Mouse (Mus musculus): ENCODE measurements at regions not wholly inside any gene's neighbourhood (a gene's known extent, or its start where the extent isn't known, plus 50 kb on each side); places are given as distances from the start of the nearest gene placed in this dataset.

GRCm38 (mm10) chr3:41497771-41498170 is 57.8 kb upstream of the Jade1 start:
- H3K4me3 ChIP-seq (replicated peaks in 1 of 3; ENCODE audit: low read depth in 2 of 3, low read length in 2 of 3, poor library complexity in 1 of 3) = no peak overlapping the region
- H3K4me1 ChIP-seq (ENCODE audit: control insufficient read depth in 1 of 2, insufficient read depth in 2 of 2) = peaks cover 3 to 28% of the 10 kb centered on the region in 2 experiments

DNA sequence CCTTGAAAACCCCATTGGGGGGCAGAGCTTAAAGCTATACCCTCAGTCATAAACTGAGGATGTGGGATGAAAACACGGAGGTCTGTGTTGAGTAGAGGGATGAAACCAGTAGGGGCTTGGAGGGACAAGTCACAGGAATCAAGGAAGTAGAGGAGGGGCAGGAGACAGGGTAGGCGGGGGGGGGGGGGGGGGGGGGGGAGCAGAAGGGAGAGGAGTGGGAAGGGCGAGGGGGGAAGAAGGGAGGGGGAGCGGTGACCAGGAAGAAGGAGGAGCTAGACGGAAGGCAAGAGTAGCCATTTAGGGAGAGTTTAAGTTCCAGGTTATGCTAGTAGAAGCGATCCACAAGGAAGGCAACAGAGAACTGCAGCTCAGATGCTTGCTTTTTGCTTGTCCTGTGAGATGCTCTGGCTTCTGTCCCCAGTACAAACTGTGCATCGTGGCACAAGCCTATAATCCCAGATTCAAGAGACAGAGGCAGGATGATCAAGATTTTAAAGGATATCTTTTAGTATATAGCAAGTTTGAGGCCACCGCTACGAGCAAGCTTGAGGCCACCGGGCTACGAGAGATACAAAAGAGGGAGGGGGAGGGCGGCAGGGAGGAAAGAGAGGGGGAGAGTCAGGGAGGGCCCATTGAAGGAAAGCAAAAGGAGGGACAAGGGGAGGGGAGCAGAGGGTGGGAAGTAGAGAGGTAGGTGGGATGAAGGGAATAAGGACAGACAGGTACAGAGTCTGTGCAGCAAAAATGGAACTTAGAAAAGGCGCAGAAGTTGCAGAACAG is 58.4 kb upstream of the Jade1 start:
- in situ Hi-C loops (cut with MboI; ENCODE audit: low pct_ligation_motif_present, low pct_unique_long_range_greater_than_20kb, low sequenced_read_pairs) (no loop called here), dilution Hi-C loops (cut with MboI; ENCODE audit: extremely low pct_ligation_motif_present, extremely low pct_unique_long_range_greater_than_20kb, low sequenced_read_pairs) (no loop called here)
- Histone ChIP-seq H3K27ac (ENCODE audit: insufficient read depth, low read depth) (no peak overlapping the region), H3K27me3 (replicated peaks) (no peaks in the 10 kb centered on the region), H3K9ac (ENCODE audit: insufficient read depth, low read depth) (no peak overlapping the region), H3K9me3 (replicated peaks; ENCODE audit: low read length) (no peaks in the 10 kb centered on the region), H3K4me2 (ENCODE audit: insufficient read depth, low read depth, poor library complexity, severe bottlenecking) (no peak overlapping the region), H3K79me2 (replicated peaks; ENCODE audit: control insufficient read depth, extremely low read depth, insufficient read depth, poor library complexity, severe bottlenecking) (no peaks in the 10 kb centered on the region), H3K4me3 (replicated peaks in 1 of 3; ENCODE audit: low read depth in 2 of 3, low read length in 2 of 3, poor library complexity in 1 of 3) (no peak overlapping the region), H3K4me1 (ENCODE audit: control insufficient read depth in 1 of 2, insufficient read depth in 2 of 2) (peaks cover 3 to 28% of the 10 kb centered on the region in 2 experiments), H3K36me3 (replicated peaks in 1 of 2; ENCODE audit: control insufficient read depth in 1 of 2, insufficient read depth in 1 of 2, low read length in 1 of 2) (no peaks in the 10 kb centered on the region)
- TF ChIP-seq ZNF384 (IDR thresholded peaks at IDR 0.05; ENCODE audit: low read depth, low read length) = no peak
- no peak for TF ChIP-seq POLR2A (IDR thresholded peaks at IDR 0.05; ENCODE audit: low read depth, low read length)
- no peak for TF ChIP-seq IRF4 (IDR thresholded peaks at IDR 0.05; ENCODE audit: low read depth, low read length)
- TF ChIP-seq SIN3A (IDR thresholded peaks at IDR 0.05; ENCODE audit: low read length) = no peak
- TF ChIP-seq PAX5 (IDR thresholded peaks at IDR 0.05; ENCODE audit: low read length) = no peak
- TF ChIP-seq EP300 (IDR thresholded peaks at IDR 0.05; ENCODE audit: low read length) = no peak
- DNase-seq (ENCODE audit: extremely low read depth) = no peak

More at GRCm38 (mm10) chr3:41497771-41498170, 57.8 kb upstream of the Jade1 start:
- no peak for TF ChIP-seq SIN3A (IDR thresholded peaks at IDR 0.05; ENCODE audit: low read length)
- no peak for TF ChIP-seq ZKSCAN1 (IDR thresholded peaks at IDR 0.05; ENCODE audit: borderline replicate concordance, low read depth, low read length)
- TF ChIP-seq IRF4 (IDR thresholded peaks at IDR 0.05; ENCODE audit: low read depth, low read length) = no peak
- TF ChIP-seq MXI1 (IDR thresholded peaks at IDR 0.05; ENCODE audit: low read depth, low read length) = no peak
- no peak for TF ChIP-seq TBP (conservative IDR thresholded peaks at IDR 0.05; ENCODE audit: low read depth, low read length)
- no peak for TF ChIP-seq UBTF (IDR thresholded peaks at IDR 0.05; ENCODE audit: low read depth, low read length)
- no peak for TF ChIP-seq MEF2A (IDR thresholded peaks at IDR 0.05; ENCODE audit: borderline replicate concordance, low read depth, low read length)
- TF ChIP-seq PAX5 (IDR thresholded peaks at IDR 0.05; ENCODE audit: low read length) = no peak
- TF ChIP-seq NRF1 (IDR thresholded peaks at IDR 0.05; ENCODE audit: low read depth, low read length) = no peak
- no peak for TF ChIP-seq KAT2A (IDR thresholded peaks at IDR 0.05; ENCODE audit: insufficient replicate concordance, low read length)
- no peak for TF ChIP-seq MYC (IDR thresholded peaks at IDR 0.05; ENCODE audit: low read depth, low read length)
- no peak overlapping the region for H3K4me2 ChIP-seq (ENCODE audit: insufficient read depth, low read depth, poor library complexity, severe bottlenecking)
- no peaks in the 10 kb centered on the region for H3K36me3 ChIP-seq (replicated peaks in 1 of 2; ENCODE audit: control insufficient read depth in 1 of 2, insufficient read depth in 1 of 2, low read length in 1 of 2)
- H3K79me2 ChIP-seq (replicated peaks; ENCODE audit: control insufficient read depth, extremely low read depth, insufficient read depth, poor library complexity, severe bottlenecking) = no peaks in the 10 kb centered on the region
- dilution Hi-C loops (cut with MboI; ENCODE audit: extremely low pct_ligation_motif_present, extremely low pct_unique_long_range_greater_than_20kb, low sequenced_read_pairs) = no loop called here
- in situ Hi-C loops (cut with MboI; ENCODE audit: low pct_ligation_motif_present, low pct_unique_long_range_greater_than_20kb, low sequenced_read_pairs) = no loop called here
- no peak overlapping the region for H3K9ac ChIP-seq (ENCODE audit: insufficient read depth, low read depth)
- H3K27me3 ChIP-seq (replicated peaks) = no peaks in the 10 kb centered on the region
- no peaks in the 10 kb centered on the region for H3K9me3 ChIP-seq (replicated peaks; ENCODE audit: low read length)
- H3K27ac ChIP-seq (ENCODE audit: insufficient read depth, low read depth) = no peak overlapping the region
- no peak for DNase-seq (ENCODE audit: extremely low read depth)

All from CH12.LX (cell line).